Mouse (Mus musculus): Measurements from ENCODE around the gene Igsf21. TPM values are rescaled to one million over a fixed set of nuclear protein-coding genes. Genes with fewer than 3 reads are reported as not detected.
A peak's percentile ranks its signal among the peaks of the same experiment; 100 is the strongest.

The Igsf21 gene
- polyA plus RNA-seq, 1 experiment from 2014 or later, result 50.9 TPM

DNA sequence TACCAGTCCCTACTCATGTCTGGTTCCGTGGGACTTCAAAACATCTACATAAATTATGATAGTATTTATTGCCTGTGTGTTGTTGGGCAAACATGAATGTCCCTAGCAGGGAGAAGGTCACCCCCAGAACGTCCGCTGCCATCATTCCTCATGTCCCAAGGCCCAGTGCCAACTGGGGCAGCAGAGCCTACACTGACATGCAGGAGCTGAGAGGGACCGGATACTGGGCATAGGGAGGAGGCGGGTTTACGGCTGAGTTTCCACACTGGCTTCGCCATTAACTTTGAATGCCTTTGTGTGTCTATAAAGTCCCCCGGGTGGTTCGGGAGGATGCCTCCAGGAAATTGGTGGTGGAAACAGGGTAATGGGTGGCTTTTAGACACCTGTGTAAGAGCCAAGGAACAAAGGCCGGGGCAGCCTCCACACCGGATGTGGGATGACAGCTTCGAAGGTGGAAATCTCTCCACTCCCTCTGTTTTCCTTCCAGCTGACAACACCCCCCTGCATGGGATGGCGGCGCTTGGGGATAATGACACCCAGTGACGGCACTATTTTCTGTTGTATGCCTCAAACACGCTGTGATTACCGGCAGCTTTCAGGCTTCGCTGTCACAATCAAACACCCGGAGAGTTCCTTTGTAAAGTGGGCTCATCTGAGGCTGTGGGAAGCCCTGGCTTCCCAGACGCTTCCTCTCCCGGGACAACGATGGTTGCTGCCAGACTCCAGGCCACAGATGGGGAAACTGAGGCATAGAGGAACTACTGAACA is 26.1 kb downstream of the Igsf21 start:
- Histone ChIP-seq H3K27me3 (replicated peaks; ENCODE audit: control insufficient read depth, insufficient read depth, low read length) (no peaks in the 10 kb centered on the region), H3K4me2 (ENCODE audit: low read length) (no peak overlapping the region), H3K4me3 (replicated peaks; ENCODE audit: low read length) (no peak overlapping the region), H3K4me1 (replicated peaks; ENCODE audit: control insufficient read depth, insufficient read depth, low read length) (peaks cover 53% of the 10 kb centered on the region), H3K9ac (replicated peaks; ENCODE audit: low read depth, low read length) (peak overlapping the region; percentile 12), H3K9me3 (ENCODE audit: control insufficient read depth, low read length) (no peaks in the 10 kb centered on the region), H3K36me3 (ENCODE audit: control insufficient read depth, insufficient read depth) (no peaks in the 10 kb centered on the region), H3K27ac (ENCODE audit: low read length) (peak overlapping the region; percentile 62)
- 25% methylated on average over 22 of the region's 22 CpGs for WGBS
- ATAC-seq, result no peak

DNA sequence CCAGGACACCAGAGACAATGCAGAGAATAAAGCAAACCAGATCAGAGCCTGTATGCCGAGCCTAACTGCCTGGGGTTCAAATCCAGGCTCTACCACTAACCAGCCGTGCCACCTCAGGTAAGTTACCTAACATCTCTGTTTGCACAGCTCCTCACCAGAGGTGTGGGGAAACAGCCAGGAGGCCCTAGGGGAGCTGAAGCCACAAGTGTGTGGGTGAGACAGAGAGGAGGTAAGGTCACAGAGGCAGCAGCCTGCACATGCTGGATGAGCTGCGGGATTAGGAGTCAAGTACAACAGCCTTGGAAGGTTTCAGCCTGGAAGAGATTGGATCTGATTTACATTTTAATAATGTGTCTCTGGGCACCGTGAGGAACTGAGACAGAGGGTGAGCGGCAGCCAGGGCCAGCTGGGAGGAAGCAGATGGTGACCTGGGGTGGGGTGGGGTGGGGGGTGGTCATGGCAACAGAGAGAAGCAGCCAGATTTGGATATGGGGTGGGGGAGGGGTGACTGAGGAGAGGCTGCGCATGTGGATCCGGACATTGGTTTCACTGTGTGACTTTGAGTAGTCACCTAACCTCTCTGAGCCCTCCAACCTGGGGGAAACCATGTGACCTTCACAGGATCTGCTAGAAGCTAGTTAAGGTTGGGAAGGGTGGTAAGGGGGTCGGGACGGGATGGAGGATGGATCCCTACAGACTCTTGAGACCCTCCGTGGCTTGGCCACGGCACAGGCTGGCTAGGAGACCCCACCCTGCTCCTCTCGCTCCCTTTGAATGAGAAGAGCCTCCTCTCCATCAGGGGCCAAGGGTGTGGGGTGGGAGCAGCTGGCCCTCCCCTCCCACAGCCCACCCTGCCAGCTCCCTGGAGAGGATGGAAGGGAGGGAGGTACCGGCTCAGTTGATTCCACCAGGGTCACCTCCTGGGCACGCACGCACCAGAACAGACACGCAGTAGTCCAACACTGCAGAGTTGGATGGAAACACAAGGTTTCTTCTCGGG is 27.4 kb downstream of the Igsf21 start:
- H3K4me2 ChIP-seq (ENCODE audit: low read length), result no peak overlapping the region
- no peaks in the 10 kb centered on the region for H3K36me3 ChIP-seq (ENCODE audit: control insufficient read depth, insufficient read depth)
- peak overlapping the region; percentile 78 for H3K27ac ChIP-seq (ENCODE audit: low read length)
- peak; percentile 58 for ATAC-seq
- H3K9ac ChIP-seq (replicated peaks; ENCODE audit: low read depth, low read length), result no peak overlapping the region; the same call in 1 of the 2 replicates
- H3K27me3 ChIP-seq (replicated peaks; ENCODE audit: control insufficient read depth, insufficient read depth, low read length), result no peaks in the 10 kb centered on the region
- 41% methylated on average over 17 of the region's 17 CpGs for WGBS
- H3K4me3 ChIP-seq (replicated peaks; ENCODE audit: low read length), result no peak overlapping the region
- H3K9me3 ChIP-seq (ENCODE audit: control insufficient read depth, low read length), result no peaks in the 10 kb centered on the region
- peaks cover 49% of the 10 kb centered on the region for H3K4me1 ChIP-seq (replicated peaks; ENCODE audit: control insufficient read depth, insufficient read depth, low read length)

- peaks cover 48% of the 10 kb centered on the region for H3K4me1 ChIP-seq (replicated peaks; ENCODE audit: control insufficient read depth, insufficient read depth, low read length)
- 17% methylated on average over 5 of the region's 5 CpGs for WGBS
- ATAC-seq, result peak; percentile 70
- no peaks in the 10 kb centered on the region for H3K9me3 ChIP-seq (ENCODE audit: control insufficient read depth, low read length)
- no peaks in the 10 kb centered on the region for H3K27me3 ChIP-seq (replicated peaks; ENCODE audit: control insufficient read depth, insufficient read depth, low read length)
- no peak overlapping the region for H3K4me2 ChIP-seq (ENCODE audit: low read length)
- peak overlapping the region; percentile 78 for H3K27ac ChIP-seq (ENCODE audit: low read length)
- peak overlapping the region; percentile 12; the same call in 1 of the 2 replicates for H3K9ac ChIP-seq (replicated peaks; ENCODE audit: low read depth, low read length)
- H3K4me3 ChIP-seq (replicated peaks; ENCODE audit: low read length), result no peak overlapping the region
- no peaks in the 10 kb centered on the region for H3K36me3 ChIP-seq (ENCODE audit: control insufficient read depth, insufficient read depth)
Measured at GRCm38 (mm10) chr4:140218384-140218783, 28.2 kb downstream of the Igsf21 start.

DNA sequence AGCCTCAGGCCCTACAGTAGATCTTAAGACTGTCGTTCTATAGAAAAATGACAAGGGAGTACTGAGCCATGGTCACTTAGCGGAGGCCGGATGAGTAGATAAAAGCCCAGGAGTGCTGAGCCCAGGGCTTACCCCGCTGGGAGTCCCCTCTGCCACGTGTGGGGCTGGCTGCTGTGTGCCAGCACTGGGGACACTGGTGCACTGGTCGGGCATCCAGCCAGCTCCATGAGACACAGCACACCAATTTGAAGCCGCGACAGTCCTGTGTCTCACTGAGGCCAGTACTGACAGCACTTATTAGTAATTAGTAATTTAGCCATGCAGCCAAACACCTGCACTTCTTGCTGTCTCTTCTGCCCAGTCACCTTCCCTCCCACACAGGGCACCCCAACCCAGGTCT is 28.6 kb downstream of the Igsf21 start:
- Histone ChIP-seq H3K4me2 (ENCODE audit: low read length) (no peak overlapping the region), H3K4me3 (replicated peaks; ENCODE audit: low read length) (no peak overlapping the region), H3K36me3 (ENCODE audit: control insufficient read depth, insufficient read depth) (no peaks in the 10 kb centered on the region), H3K27ac (ENCODE audit: low read length) (peak overlapping the region; percentile 78), H3K4me1 (replicated peaks; ENCODE audit: control insufficient read depth, insufficient read depth, low read length) (peaks cover 44% of the 10 kb centered on the region), H3K9ac (replicated peaks; ENCODE audit: low read depth, low read length) (peak overlapping the region; percentile 12; the same call in 1 of the 2 replicates), H3K27me3 (replicated peaks; ENCODE audit: control insufficient read depth, insufficient read depth, low read length) (no peaks in the 10 kb centered on the region), H3K9me3 (ENCODE audit: control insufficient read depth, low read length) (no peaks in the 10 kb centered on the region)
- ATAC-seq, result peak; percentile 32; the same call in 1 of the 2 replicates
- WGBS, result 23% methylated on average over 8 of the region's 8 CpGs

DNA sequence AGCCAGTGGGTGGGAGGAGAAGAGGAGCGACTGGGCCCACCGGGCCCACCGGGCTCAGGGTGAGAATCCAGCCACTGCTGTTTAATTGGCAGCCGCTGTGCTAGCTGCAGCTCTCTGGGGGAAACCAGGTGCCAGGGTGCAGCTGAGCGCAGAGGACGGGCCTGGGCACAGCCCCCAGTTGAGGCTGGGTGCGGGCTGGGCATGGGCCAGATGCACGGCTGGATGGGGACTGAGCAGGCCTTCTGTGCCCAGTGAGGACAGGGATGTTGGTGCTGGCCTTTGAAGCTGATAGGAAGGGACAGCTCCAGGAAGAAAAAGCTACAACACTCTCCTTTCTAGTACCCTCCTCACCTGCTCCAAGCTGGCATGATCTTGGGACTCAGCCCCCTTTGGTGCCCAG is 30.5 kb downstream of the Igsf21 start:
- Histone ChIP-seq H3K36me3 (ENCODE audit: control insufficient read depth, insufficient read depth) (no peaks in the 10 kb centered on the region), H3K27me3 (replicated peaks; ENCODE audit: control insufficient read depth, insufficient read depth, low read length) (no peaks in the 10 kb centered on the region), H3K27ac (ENCODE audit: low read length) (no peak overlapping the region), H3K4me2 (ENCODE audit: low read length) (no peak overlapping the region), H3K4me1 (replicated peaks; ENCODE audit: control insufficient read depth, insufficient read depth, low read length) (peaks cover 38% of the 10 kb centered on the region), H3K9me3 (ENCODE audit: control insufficient read depth, low read length) (no peaks in the 10 kb centered on the region), H3K4me3 (replicated peaks; ENCODE audit: low read length) (no peak overlapping the region), H3K9ac (replicated peaks; ENCODE audit: low read depth, low read length) (no peak overlapping the region; the same call in 1 of the 2 replicates)
- ATAC-seq, result no peak
- 81% methylated on average over 8 of the region's 8 CpGs for WGBS

DNA sequence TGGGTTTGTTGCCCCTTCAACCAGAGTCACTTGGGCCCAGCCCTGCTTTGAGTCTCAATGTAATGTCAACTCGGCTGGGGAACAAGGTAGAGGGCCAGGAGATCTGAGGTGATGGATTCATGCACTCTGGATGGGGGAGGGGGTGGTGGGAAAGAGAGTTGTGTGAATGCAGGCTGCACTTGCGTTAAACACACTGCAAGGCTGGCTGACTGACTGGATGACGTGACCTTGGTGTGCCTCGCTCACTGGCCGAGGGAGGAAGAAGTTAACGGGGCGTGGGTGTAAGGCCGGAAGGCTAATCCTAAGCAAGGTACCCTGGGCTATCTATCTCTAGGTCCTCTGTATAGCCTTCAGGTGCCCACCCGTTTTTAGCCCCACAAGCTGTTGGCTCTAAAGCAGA is 31.4 kb downstream of the Igsf21 start:
- no peaks in the 10 kb centered on the region for H3K9me3 ChIP-seq (ENCODE audit: control insufficient read depth, low read length)
- no peak overlapping the region for H3K4me2 ChIP-seq (ENCODE audit: low read length)
- no peak for ATAC-seq
- H3K27ac ChIP-seq (ENCODE audit: low read length), result no peak overlapping the region
- no peaks in the 10 kb centered on the region for H3K27me3 ChIP-seq (replicated peaks; ENCODE audit: control insufficient read depth, insufficient read depth, low read length)
- no peak overlapping the region for H3K4me3 ChIP-seq (replicated peaks; ENCODE audit: low read length)
- H3K36me3 ChIP-seq (ENCODE audit: control insufficient read depth, insufficient read depth), result no peaks in the 10 kb centered on the region
- peaks cover 34% of the 10 kb centered on the region for H3K4me1 ChIP-seq (replicated peaks; ENCODE audit: control insufficient read depth, insufficient read depth, low read length)
- H3K9ac ChIP-seq (replicated peaks; ENCODE audit: low read depth, low read length), result no peak overlapping the region
- WGBS, result 68% methylated on average over 9 of the region's 9 CpGs

DNA sequence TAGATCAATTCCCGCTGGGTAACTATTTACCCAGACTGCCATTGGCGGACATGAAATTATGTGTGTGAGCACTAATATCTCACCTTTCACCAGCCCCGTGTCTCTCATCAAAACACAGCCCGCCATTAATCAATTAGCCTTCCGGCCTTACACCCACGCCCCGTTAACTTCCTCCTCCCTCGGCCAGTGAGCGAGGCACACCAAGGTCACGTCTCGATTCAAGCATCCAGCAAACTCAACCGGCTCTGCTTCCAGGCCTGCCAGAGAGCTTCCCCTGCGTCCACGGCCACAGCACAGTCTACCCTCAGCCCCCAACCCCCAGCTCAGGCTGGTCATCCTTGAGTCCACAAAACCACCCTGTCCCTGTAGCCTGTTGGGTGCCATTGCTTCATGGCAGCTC is 32.2 kb downstream of the Igsf21 start:
- no peak overlapping the region for H3K27ac ChIP-seq (ENCODE audit: low read length)
- H3K4me2 ChIP-seq (ENCODE audit: low read length), result no peak overlapping the region
- 57% methylated on average over 14 of the region's 14 CpGs for WGBS
- peaks cover 34% of the 10 kb centered on the region for H3K4me1 ChIP-seq (replicated peaks; ENCODE audit: control insufficient read depth, insufficient read depth, low read length)
- H3K9ac ChIP-seq (replicated peaks; ENCODE audit: low read depth, low read length), result no peak overlapping the region
- no peak for ATAC-seq
- H3K4me3 ChIP-seq (replicated peaks; ENCODE audit: low read length), result no peak overlapping the region
- H3K36me3 ChIP-seq (ENCODE audit: control insufficient read depth, insufficient read depth), result no peaks in the 10 kb centered on the region
- H3K27me3 ChIP-seq (replicated peaks; ENCODE audit: control insufficient read depth, insufficient read depth, low read length), result no peaks in the 10 kb centered on the region
- H3K9me3 ChIP-seq (ENCODE audit: control insufficient read depth, low read length), result no peaks in the 10 kb centered on the region

DNA sequence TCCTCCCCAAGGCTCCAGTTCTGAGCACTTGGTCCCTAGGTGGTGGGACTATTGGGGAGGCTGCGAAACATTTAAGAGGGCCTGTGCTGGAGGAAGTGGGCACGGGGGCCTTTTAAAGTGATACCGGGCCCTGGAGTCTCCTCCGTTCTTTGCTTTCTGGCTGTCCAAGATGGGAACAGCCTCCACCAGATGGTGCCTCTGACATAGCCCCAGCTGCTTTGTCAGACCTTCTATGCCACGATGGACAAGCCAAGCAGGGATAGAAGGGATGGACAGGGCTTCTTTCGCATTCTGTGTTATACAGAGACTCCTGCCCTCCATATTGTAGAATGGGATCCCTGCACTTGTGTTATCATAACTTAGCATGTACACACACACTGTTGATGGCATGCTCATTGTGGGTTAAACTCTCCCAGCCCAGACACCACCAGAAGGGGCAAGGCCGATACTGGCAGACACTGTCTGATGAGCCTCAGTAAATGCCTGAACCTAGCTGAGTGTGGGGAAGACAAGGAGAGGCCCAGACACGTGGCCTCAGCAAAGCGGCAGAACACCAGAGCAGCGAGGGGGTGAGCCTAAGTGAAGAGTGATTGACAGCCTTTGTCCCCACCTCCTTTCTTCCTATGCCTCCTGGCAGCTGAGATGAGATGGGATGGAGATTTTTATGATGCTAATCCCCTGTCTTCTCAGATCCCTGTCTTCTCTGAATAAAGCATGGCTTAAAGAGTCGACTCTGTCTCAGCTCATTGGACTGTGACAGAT is 36.3 kb downstream of the Igsf21 start:
- H3K27me3 ChIP-seq (replicated peaks; ENCODE audit: control insufficient read depth, insufficient read depth, low read length), result no peaks in the 10 kb centered on the region
- no peak overlapping the region for H3K4me2 ChIP-seq (ENCODE audit: low read length)
- no peak overlapping the region for H3K4me3 ChIP-seq (replicated peaks; ENCODE audit: low read length)
- no peak overlapping the region for H3K9ac ChIP-seq (replicated peaks; ENCODE audit: low read depth, low read length)
- ATAC-seq, result peak; percentile 69
- H3K36me3 ChIP-seq (ENCODE audit: control insufficient read depth, insufficient read depth), result no peaks in the 10 kb centered on the region
- peaks cover 27% of the 10 kb centered on the region for H3K4me1 ChIP-seq (replicated peaks; ENCODE audit: control insufficient read depth, insufficient read depth, low read length)
- WGBS, result 43% methylated on average over 11 of the region's 11 CpGs
- H3K27ac ChIP-seq (ENCODE audit: low read length), result peak overlapping the region; percentile 17
- H3K9me3 ChIP-seq (ENCODE audit: control insufficient read depth, low read length), result no peaks in the 10 kb centered on the region
